Mouse (Mus musculus) gastrocnemius, adult 2 months (tissue): ENCODE results near the gene Gm10447. TPM values are rescaled to one million over a fixed set of nuclear protein-coding genes. Genes with fewer than 3 reads are reported as not detected.

Source experiments
- DNase-seq: peaks from one replicate; pipeline ENCODE4 v3.0.0; 2022
- H3K27ac ChIP-seq: fragments of 200-600 bp; 2 replicates; pipeline ENCODE4 v1.8.1; 2022; ENCODE audit warnings: mild to moderate bottlenecking
- H3K4me3 ChIP-seq: fragments of 200-600 bp; 2 replicates; pipeline ENCODE4 v1.8.1; 2022; ENCODE audit warnings: mild to moderate bottlenecking, moderate library complexity
- CTCF ChIP-seq: fragments of 200-600 bp; IDR thresholded peaks from 2 replicates; pipeline ENCODE4 v1.8.1; 2022; ENCODE audit warnings: antibody characterized with exemption, mild to moderate bottlenecking, moderate library complexity
- intact Hi-C: fragments of 180-260 bp; cut with DNase I; formaldehyde crosslinking; loops from one replicate; pipeline ENCODE4 v1.15.1; 2025
- long read RNA-seq, 2 experiments: library from polyadenylated mRNA; stranded (forward); transcript quantifications; one replicate each; pipeline ENCODE4 v2.0.0; 2021
- total RNA-seq, 2 experiments: library from RNA; stranded (reverse); gene quantifications; 2 replicates each; pipeline ENCODE4 v1.2.3; 2021

Gm10447 gene
- not detected for total RNA-seq
- long read RNA-seq, experiment 1, result 0 reads
- long read RNA-seq, experiment 2, partial matches to known transcripts, result 0 of 1 reads
- long read RNA-seq, experiment 2, other reads (novel, unspliced or antisense), result 1 of 1 reads

GRCm38 (mm10) chr11:53456474-53457371 is at the start of gene Gm10447, which contains the start of gene Shroom1:
Gene Gm10447, minus strand, starts transcription at chr11:53457110.
Gene Shroom1, plus strand, starts transcription at chr11:53457205.
- DNase-seq, result peak; percentile 80
- H3K27ac ChIP-seq, result peak within 1 kb of the TSS; percentile 61
- peak within 1 kb of the TSS; percentile 71 for H3K4me3 ChIP-seq
- peak; percentile 59 for TF ChIP-seq CTCF
- intact Hi-C loops, result no loop called here

DNA sequence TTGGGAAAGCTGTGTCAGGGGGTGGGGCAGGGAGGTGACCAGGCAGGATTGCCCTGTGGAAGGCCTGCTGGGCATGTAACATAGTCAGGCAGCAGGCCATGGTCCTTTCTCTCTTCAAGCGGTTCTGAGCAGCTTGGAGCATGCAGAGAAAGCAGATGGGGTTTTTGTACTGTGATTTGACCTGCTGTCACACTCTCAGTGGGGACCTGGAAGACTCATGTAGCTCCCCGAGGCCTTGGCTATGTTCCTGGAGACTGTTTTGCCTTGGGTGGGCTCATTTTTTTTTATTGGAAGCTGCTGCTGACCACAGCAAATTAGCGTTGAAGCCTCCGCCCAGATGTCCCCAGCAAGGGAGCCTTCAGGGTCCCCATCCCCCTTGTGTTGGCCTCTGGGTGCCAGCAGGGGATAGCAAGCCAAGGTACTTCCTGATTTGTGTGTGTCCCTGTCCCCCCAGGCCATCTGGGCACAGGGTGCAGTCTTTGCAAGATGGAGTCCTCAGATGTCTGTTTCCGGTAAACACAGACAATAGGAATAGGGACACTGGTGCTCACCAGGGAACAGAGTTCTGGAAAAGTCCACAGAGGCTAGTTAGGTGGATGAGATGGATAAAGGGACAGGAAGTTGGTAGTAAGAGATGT is 48.2 kb upstream of the Gm10447 start:
- intact Hi-C loops, result no loop called here
- TF ChIP-seq CTCF, result no peak
- DNase-seq, result no peak

GRCm38 (mm10) chr11:53504376-53504775 is 47.5 kb upstream of the Gm10447 start:
- H3K27ac ChIP-seq, result no peak overlapping the region
- no peak overlapping the region for H3K4me3 ChIP-seq
- intact Hi-C loops, result no loop called here
- no peak for DNase-seq
- no peak for TF ChIP-seq CTCF

More for the DNA sequence above, 48.2 kb upstream of the Gm10447 start:
- Histone ChIP-seq H3K27ac (peak overlapping the region; percentile 28; the same call in 1 of the 2 replicates), H3K4me3 (no peak overlapping the region)

DNA sequence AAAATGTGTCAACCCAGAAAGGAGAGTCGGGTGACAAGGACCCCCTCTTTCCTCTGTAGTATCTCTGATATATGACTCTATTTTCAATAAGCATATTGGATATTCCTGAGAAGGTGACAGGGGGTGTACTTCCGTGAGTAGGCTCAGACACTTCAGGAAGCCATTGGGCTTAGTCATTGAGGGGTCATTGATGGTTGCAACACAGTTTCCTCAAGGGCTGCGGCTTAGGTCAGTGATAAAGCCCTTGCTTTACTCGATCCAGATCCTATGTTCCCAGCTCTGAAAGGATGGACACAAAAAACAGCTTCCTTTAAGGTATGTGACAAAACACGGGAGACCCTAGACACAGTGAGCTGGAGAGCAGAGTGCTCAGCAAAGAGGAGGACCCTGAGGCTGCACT is 46.8 kb upstream of the Gm10447 start:
- TF ChIP-seq CTCF, result no peak
- Histone ChIP-seq H3K27ac (no peak overlapping the region), H3K4me3 (no peak overlapping the region)
- intact Hi-C loops, result no loop called here
- DNase-seq, result no peak

DNA sequence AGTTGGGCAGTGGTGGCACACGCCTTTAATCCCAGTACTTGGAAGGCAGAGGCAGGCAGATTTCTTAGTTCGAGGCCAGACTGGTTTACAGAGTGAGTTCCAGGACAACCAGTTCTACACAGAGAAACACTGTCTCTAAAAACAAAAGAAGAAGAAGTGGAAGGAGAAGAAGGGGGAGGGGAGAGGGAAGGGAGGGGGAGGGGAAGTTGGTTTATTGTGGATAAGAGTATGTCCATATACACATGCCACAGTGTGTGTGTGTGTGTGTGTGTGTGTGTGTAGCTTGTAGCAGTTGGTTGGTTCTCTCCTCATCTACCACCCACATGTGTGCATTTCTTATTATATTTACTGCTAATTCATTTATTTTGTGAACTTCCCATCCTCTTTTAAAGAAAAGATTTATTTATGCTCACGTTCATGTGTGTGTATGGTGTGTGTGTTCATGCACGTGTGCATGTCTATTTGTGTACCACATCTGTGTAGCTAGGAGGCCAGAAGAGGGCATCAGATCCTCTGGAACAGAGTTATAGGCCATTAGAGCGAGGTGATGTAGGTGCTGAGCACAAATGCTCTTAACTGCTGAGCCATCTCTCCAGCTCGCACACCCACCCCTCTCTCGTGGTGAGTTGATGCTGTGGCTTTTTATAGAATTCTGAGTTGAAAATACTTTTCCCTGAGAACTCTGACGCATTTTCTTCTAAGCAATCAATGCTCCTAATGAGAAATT is 45.3 kb upstream of the Gm10447 start:
- no peak overlapping the region for H3K27ac ChIP-seq
- TF ChIP-seq CTCF, result peak; percentile 13; the same call in 1 of the 2 replicates

DNA sequence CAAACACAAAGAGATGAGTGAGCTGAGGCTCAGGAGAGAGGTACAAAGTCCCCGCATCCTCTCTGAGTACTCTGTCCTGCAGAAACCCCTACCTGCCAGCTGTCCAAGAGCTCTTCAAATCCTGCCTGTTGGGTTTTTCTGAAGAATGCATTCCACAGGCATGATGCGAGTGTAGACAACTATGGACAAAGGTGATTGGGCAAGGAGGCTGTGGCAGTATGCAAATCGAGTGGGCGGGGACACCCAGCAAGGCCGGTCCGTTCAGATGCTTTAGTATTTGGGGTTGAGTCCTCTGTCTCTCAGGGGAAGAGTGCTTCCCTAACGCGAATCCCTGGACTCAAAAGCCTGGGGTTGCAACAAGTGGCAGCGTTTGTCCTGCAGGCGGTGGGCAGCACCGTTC is 43.7 kb upstream of the Gm10447 start:
- no peak for DNase-seq
- TF ChIP-seq CTCF, result no peak
- no peak overlapping the region for H3K27ac ChIP-seq
- intact Hi-C loops, result no loop called here
- no peak overlapping the region for H3K4me3 ChIP-seq

More for the DNA sequence above, 45.3 kb upstream of the Gm10447 start:
- no peak for DNase-seq
- H3K4me3 ChIP-seq, result no peak overlapping the region
- intact Hi-C loops, result no loop called here

GRCm38 (mm10) chr11:53496946-53497345 is 40.0 kb upstream of the Gm10447 start:
- TF ChIP-seq CTCF, result no peak
- intact Hi-C loops, result no loop called here
- DNase-seq, result peak; percentile 30
- peak overlapping the region; percentile 35; the same call in 1 of the 2 replicates for H3K27ac ChIP-seq
- no peak overlapping the region for H3K4me3 ChIP-seq

DNA sequence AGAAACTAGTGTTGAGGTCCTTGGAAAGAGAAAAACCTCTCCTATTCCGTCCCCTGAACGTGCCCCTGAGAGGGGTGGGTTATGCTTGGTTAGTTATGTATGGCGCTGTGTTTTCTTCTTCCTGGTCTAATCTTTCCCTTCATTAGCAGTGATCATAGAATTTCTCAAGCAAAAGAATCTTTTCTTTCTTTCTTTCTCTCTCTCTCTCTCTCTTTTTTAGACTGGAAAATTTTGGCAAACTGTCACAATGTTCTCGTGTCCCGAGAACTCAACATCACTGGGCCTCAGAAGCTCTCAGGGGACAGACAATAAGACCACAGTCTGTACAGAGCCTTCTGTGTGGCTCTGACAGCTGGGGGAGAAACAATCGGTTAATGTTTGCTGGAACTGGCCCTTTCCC is 38.5 kb upstream of the Gm10447 start:
- TF ChIP-seq CTCF, result no peak
- DNase-seq, result no peak
- intact Hi-C loops, result no loop called here
- Histone ChIP-seq H3K4me3 (no peak overlapping the region), H3K27ac (peak overlapping the region; percentile 67)

- DNase-seq, result no peak
- H3K4me3 ChIP-seq, result no peak overlapping the region
- H3K27ac ChIP-seq, result no peak overlapping the region; the same call in 1 of the 2 replicates
- no peak for TF ChIP-seq CTCF
- intact Hi-C loops, result no loop called here
Observed at GRCm38 (mm10) chr11:53493243-53493955, 36.5 kb upstream of the Gm10447 start.

DNA sequence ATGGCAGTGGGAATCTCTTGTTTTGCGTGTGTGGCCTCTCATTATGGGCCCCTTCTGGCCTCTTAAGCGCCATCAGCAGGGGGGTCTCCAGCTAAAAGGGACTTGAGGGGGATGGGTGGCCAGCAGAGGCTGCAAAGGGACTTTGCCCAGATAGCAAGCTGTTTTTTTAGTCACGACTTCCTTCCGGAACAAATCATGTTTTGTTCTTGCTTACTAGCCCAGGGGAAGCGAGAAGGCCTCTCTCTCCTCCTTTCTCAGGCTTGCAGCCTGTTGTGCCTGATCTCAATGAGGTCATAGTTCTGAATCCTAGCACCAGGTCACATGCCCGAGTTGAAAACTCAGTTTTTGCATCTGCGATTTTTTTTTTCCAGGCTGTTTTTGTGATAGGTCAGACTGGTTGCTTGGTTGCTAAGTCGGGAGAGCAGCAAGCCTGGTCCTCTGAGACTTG is 35.1 kb upstream of the Gm10447 start:
- TF ChIP-seq CTCF, result no peak
- intact Hi-C loops, result no loop called here
- Histone ChIP-seq H3K27ac (peak overlapping the region; percentile 76), H3K4me3 (no peak overlapping the region)
- no peak for DNase-seq

- DNase-seq, result no peak
- no peak for TF ChIP-seq CTCF
- H3K4me3 ChIP-seq, result no peak overlapping the region
- no peak overlapping the region for H3K27ac ChIP-seq
- intact Hi-C loops, result no loop called here
Observed at GRCm38 (mm10) chr11:53489421-53489820, 32.5 kb upstream of the Gm10447 start.

GRCm38 (mm10) chr11:53489007-53489406 is 32.1 kb upstream of the Gm10447 start:
- no peak; the same call in 1 of the 2 replicates for TF ChIP-seq CTCF
- intact Hi-C loops, result no loop called here
- no peak overlapping the region for H3K27ac ChIP-seq
- no peak overlapping the region for H3K4me3 ChIP-seq
- DNase-seq, result no peak
